Mouse (Mus musculus) hindlimb bud, embryonic 11.5 days (tissue): Measurements from ENCODE around the gene Sik1.
"Not testable (repeated sequence)": the region's sequence is repeated elsewhere in the genome, so short reads cannot be mapped to it uniquely, and the experiment has no call there.

Experiments
- DNase-seq: peaks from one replicate; pipeline ENCODE4 v3.0.0-alpha.2; 2012; ENCODE audit warnings: low read depth, low spot score; ENCODE audit errors: extremely low spot score

Sik1 gene

GRCm38 (mm10) chr17:31855597-31856518 lies at the start of gene Sik1:
TSS of gene Sik1 (minus strand) at chr17:31855804.
- peak; percentile 76 for DNase-seq

DNA sequence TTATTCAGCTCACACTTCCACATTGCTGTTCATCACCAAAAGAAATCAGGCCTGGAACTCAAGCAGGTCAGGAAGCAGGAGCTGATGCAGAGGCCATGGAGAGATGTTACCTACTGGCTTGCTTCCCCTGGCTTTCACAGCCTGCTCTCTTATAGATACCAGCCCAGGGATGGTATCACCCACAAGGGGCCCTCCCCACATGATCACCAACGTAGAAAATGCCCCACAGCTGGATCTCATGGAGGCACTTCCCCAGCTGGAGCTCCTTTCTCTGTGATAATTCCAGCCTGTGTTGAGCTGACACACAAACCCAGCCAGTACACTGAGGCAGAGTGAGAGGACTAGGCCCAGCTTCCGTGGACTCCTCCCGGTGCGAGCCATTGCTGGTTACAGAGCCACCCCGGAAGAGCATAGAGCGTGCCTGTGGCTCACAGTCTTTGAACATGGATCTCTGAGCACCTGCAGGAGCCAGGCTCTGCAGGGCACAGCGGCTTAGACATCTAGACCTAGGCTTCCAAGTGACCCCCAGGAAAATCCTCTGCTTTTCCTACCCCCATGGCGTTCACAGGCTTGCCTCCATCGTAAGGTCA lies 49.7 kb upstream of the Sik1 start:
- DNase-seq: no peak

- no peak for DNase-seq
Observed at GRCm38 (mm10) chr17:31904036-31904435, 48.4 kb upstream of the Sik1 start.

DNA sequence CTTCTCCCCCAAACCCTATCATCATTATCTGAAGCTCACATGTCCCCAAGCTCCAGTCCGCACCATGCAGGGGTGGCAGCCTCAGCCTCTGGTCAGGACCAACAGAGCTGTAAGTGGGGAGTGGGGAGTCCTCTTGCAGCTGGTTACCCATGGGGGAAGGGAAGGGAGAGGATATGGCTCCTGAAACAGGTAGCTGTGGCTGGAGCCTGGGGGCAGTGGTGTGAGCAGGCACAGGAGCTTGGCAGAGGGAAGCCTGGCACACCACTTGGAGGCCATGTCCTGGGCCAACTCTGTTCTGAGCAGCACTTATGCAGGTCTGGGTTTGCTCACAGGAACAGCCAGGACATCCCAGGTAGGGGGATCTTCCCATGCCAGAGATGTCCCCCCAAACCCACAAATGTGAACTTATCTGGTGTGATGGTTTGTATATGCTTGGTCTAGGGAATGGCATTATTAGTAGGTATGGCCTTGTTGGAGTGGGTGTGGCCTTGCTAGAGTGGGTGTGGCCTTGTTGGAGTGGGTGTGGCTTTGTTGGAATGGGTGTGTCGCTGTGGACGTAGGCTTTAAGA lies 47.1 kb upstream of the Sik1 start:
- DNase-seq: no peak

DNA sequence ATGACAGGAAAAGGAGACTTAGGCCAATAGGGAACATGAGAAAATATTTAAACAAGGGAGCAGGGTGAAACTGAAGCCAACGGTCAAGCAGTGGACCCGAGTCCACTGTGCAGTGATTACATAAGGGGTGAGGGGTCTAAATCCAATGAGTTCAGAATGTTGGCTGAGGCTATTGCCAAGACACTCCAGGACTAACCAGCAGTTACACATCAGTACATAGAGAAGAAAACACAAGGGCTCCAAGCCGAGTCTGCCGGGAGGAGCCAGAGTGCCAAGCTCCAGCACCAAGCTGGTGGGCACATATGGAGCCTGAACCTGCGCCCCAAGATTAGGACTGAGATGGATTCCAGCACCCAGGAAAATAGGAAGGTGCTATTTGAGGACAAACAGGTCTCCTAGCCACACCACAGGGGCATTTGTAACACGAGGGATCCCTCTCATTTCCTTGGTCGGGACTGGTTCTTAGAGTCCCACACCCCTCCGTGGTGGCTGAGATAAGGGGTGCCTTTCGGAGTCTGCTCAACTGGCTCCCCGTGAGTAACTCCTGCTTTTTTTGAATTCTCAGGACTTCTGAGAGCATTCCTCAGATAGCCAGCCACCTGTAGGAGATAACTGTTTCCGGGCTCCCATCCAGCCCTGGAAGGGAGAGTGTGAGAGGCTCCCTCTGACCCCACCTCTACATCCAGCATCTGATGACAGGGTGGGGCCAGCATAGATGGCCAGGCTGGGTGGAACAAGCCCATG lies 46.0 kb upstream of the Sik1 start:
- no peak for DNase-seq

- DNase-seq: no peak
Observed at GRCm38 (mm10) chr17:31898941-31899340, 43.3 kb upstream of the Sik1 start.

DNA sequence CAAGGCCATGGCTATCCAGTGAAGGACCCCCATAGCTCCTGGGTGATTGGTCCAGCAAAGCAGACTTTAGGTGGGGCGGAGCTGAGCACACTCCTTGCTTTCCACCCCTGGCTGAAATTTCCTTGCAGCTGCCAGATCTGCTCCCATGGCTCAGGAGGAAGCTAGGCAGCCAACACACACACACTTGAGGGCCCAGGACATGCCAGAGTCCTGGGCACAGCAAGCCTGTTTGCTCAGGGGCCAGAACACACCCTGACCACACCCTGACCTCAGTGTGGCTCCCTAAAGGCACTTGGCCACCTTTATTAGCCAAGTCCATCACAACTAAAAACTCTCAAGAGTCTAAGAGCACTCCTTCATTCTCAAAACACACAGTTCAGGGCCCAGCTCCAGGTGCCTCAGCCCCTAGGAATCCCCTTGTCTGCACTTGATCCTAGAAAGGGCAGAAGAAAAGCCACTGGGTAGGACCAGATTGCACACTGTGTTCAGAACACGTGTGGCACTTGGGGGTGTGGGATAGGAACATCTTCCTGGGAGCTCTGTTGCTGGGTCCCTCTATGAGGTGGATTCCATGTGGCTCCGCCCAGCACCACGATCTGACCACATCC lies 41.7 kb upstream of the Sik1 start:
- DNase-seq: no peak

GRCm38 (mm10) chr17:31896751-31897150 lies 41.1 kb upstream of the Sik1 start:
- no peak for DNase-seq

DNA sequence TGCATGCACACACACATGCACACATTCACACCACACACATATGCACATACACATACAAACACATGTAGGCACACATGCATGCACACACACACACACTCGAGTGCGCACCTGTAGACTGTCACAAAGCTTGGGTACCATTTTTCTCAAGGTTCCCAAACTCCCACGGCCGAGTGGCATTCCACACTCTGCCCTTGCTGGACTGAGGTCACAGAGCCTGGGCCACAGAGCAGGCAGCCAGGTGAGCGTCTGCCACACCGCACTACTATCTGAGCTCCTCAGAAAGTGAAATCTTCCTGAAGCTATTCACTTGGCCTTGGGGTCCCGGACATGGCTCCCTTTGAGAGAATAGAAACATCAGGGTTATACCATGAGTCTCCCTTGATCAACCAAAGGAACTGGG lies 40.7 kb upstream of the Sik1 start:
- no peak for DNase-seq

- no peak for DNase-seq
Observed at GRCm38 (mm10) chr17:31893371-31894060, 37.9 kb upstream of the Sik1 start.

DNA sequence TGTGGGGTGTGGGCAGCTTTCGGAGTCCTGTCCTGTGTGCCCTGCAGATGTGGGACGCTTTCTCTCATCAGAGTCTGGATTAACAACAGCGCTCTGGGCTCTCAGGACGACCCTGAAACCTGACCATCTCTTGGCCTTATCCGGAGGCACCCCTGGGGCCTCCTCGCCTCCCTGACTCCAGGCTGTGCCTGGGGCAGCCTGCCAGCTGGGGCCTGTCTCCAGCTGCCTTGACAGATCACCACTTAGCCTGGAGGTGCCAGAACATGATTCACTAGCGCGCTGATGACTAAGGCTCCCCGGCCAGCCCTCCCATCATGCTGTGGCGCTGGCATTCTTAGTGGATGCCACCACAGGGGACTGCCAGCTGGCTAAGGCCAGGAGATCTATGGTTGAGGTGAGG lies 37.1 kb upstream of the Sik1 start:
- no peak for DNase-seq

- no peak for DNase-seq
Observed at GRCm38 (mm10) chr17:31891858-31892257, 36.3 kb upstream of the Sik1 start.

DNA sequence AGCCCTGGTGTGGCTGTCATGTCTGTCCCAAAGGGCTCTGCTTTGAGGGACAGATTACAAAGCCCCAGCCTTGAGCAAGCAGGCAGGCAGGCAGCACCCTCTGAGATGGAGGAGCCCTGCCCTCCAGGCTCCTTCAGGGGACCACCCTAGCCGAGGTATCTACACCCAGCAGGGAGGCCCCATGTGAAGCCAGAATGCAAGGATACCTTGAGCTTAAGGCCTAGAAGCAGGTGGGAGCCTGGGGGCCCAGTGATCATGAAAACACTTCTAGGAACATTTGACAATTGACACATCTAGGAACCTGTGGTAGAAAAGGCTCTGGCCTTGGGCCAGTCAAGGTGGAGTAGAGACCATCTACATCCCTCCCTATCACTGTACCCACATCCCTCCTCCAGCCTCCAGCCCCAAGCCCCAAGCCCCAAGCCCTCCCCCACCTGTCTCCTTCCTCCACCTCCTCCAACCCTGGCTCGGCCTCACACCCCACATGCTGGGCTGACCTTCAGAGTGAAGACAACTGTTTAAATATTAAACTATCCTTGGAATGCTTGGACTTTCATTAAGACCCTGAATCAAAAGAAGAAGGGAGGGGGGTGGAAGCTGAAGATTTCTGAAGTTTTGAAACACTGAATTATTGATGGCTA lies 34.8 kb upstream of the Sik1 start:
- no peak for DNase-seq

GRCm38 (mm10) chr17:31889446-31890201 lies 34.0 kb upstream of the Sik1 start:
- DNase-seq: no peak

GRCm38 (mm10) chr17:31888540-31888939 lies 32.9 kb upstream of the Sik1 start:
- DNase-seq: no peak

DNA sequence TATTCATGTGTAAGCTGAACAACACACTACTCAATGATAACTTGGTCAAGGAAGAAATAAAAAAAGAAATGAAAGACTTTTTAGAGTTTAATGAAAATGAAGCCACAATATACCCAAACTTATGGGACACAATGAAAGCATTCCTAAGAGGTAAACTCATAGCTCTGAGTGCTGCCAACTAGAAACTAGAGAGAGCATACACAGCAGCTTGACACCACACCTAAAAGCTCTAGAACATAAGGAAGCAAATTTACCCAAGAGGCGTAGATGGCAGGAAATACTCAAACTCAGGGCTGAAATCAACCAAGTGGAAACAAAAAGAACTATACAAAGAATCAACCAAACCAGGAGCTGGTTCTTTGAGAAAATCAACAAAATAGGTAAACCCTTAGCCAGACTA lies 29.1 kb upstream of the Sik1 start:
- DNase-seq: not testable (repeated sequence)

DNA sequence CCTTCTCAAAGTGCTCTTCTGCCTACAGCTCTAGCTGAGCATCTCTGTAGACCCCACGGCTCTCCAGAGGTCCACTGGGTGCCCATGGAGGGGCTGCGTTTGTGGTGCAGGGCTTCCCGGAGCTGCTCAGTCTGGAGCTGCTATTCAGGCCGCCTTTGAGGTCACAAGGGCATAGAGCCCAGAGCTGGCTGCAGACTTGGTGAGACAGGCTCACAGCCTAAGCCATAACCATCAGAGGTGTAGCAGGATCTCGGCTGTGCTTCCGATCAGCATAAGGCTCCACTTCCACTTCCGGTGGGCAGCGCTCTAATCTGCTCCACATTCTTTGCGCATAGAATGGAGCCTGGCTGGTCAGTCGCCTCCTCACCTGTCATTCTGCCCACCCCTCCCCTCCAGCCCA lies 23.8 kb upstream of the Sik1 start:
- DNase-seq: no peak

DNA sequence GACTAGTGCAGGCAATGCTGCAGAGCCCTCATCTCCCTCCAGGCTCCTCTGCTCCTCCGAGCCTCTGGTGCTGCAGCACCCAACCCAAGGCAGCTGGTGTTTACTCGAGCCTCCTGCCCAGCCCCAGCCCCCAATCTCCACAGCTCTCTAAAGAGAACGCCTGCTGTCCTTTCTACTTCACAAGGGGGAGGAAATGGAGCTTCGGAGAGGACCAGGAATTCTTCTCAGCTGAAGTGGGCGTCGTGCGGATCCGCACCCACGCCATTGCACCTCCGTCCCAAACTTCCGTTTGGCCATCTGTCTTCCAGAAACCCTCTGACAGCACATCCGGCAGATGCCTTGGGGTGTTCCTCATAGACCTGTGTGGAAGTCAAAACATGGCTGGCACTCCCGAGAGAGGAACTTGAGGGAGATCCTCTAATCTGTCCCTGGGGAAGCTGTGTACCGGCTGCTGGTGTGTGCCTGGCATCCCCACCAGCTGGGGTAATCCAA lies 22.1 kb upstream of the Sik1 start:
- no peak for DNase-seq

- no peak for DNase-seq
Observed at GRCm38 (mm10) chr17:31877181-31877581, 21.6 kb upstream of the Sik1 start.
